Mouse (Mus musculus) forebrain, embryonic 14.5 days (tissue): ENCODE measurements around the gene Sema3e. TPM values are rescaled to one million over a fixed set of nuclear protein-coding genes. Genes with fewer than 3 reads are reported as not detected.

Source experiments
- ATAC-seq: fragments of 200-750 bp; cut with Nextera tagmentation; 2 replicates; pipeline ENCODE4 v1.8.0; 2017; ENCODE audit warnings: mild to moderate bottlenecking, moderate library complexity
- DNase-seq: peaks from one replicate; pipeline ENCODE4 v3.0.0-alpha.2; 2015; ENCODE audit warnings: low spot score
- H3K27ac ChIP-seq: fragments of 300-500 bp; sonication (generic); 2 replicates; pipeline ENCODE4 v1.5.1; 2014; ENCODE audit warnings: low read depth, mild to moderate bottlenecking, control low read depth, low read length, moderate library complexity
- H3K27me3 ChIP-seq: fragments of 300-500 bp; sonication (generic); replicated peaks from 2 replicates; pipeline ENCODE4 v1.6.1; 2014; ENCODE audit warnings: low read length, control low read depth, mixed read lengths; ENCODE audit not compliant: control insufficient read depth, insufficient read depth
- H3K36me3 ChIP-seq: fragments of 300-500 bp; sonication (generic); 2 replicates; pipeline ENCODE4 v1.6.1; 2014; ENCODE audit warnings: low read length, control low read depth; ENCODE audit not compliant: control insufficient read depth, insufficient read depth
- H3K4me1 ChIP-seq: fragments of 300-500 bp; sonication (generic); 2 replicates; pipeline ENCODE4 v1.6.1; 2014; ENCODE audit warnings: antibody characterized with exemption, low read length, control low read depth; ENCODE audit not compliant: control insufficient read depth, insufficient read depth
- H3K4me2 ChIP-seq: fragments of 300-500 bp; sonication (generic); 2 replicates; pipeline ENCODE4 v1.6.1; 2014; ENCODE audit warnings: mild to moderate bottlenecking, control low read depth, low read length
- H3K4me3 ChIP-seq: fragments of 300-500 bp; sonication (generic); 2 replicates; pipeline ENCODE4 v1.5.1; 2014; ENCODE audit warnings: low read depth, low read length, control low read depth
- H3K9ac ChIP-seq: fragments of 300-500 bp; sonication (generic); 2 replicates; pipeline ENCODE4 v1.6.1; 2014; ENCODE audit warnings: mild to moderate bottlenecking, low read length, control low read depth, moderate library complexity
- H3K9me3 ChIP-seq: fragments of 300-500 bp; sonication (generic); replicated peaks from 2 replicates; pipeline ENCODE4 v1.6.1; 2016; ENCODE audit warnings: low read length, control low read depth, mixed read lengths; ENCODE audit not compliant: control insufficient read depth
- WGBS: fragments of 180-500 bp; shearing (Covaris S2); extraction: QIAGEN DNeasy Blood & Tissue Kit; methylation state at CpG from one replicate; pipeline ENCODE4 v1.1.7; 2014; 5-methylcytosine and 5-hydroxymethylcytosine counted together
- polyA plus RNA-seq: library from polyadenylated mRNA; unstranded; fragments of >200 nt; fragmentation: Nextera tagmentation; extraction: Ambion mirVana; gene quantifications from 2 replicates; pipeline ENCODE4 v1.2.1, GENCODE M21; 2014

Sema3e gene
- polyA plus RNA-seq, 1 experiment from 2014 or later = 1.8 TPM

- Histone ChIP-seq H3K4me3 (no peak overlapping the region), H3K36me3 (no peaks in the 10 kb centered on the region), H3K9me3 (no peaks in the 10 kb centered on the region), H3K9ac (no peak overlapping the region), H3K27ac (no peak overlapping the region), H3K4me2 (no peak overlapping the region), H3K27me3 (no peaks in the 10 kb centered on the region), H3K4me1 (no peaks in the 10 kb centered on the region)
- WGBS = 86% methylated on average over 1 of the region's 1 CpGs
- DNase-seq (no peak), ATAC-seq (no peak)
Observed at GRCm38 (mm10) chr5:14096196-14096595, 71.1 kb downstream of the Sema3e start.

GRCm38 (mm10) chr5:14098677-14099076 is 73.6 kb downstream of the Sema3e start:
- ATAC-seq = no peak
- Histone ChIP-seq H3K4me1 (no peaks in the 10 kb centered on the region), H3K9ac (no peak overlapping the region), H3K27ac (no peak overlapping the region), H3K4me2 (no peak overlapping the region), H3K9me3 (no peaks in the 10 kb centered on the region), H3K36me3 (no peaks in the 10 kb centered on the region), H3K4me3 (no peak overlapping the region), H3K27me3 (no peaks in the 10 kb centered on the region)
- 97% methylated on average over 3 of the region's 3 CpGs for WGBS
- DNase-seq = no peak

GRCm38 (mm10) chr5:14107365-14107764 is 82.3 kb downstream of the Sema3e start:
- H3K9ac ChIP-seq = no peak overlapping the region
- no peaks in the 10 kb centered on the region for H3K9me3 ChIP-seq
- ATAC-seq = no peak
- no peak overlapping the region for H3K27ac ChIP-seq
- H3K27me3 ChIP-seq = no peaks in the 10 kb centered on the region
- H3K4me3 ChIP-seq = no peak overlapping the region
- no peak for DNase-seq
- 68% methylated on average over 4 of the region's 4 CpGs for WGBS
- H3K4me1 ChIP-seq = no peaks in the 10 kb centered on the region
- no peaks in the 10 kb centered on the region for H3K36me3 ChIP-seq
- no peak overlapping the region for H3K4me2 ChIP-seq

GRCm38 (mm10) chr5:14109001-14109400 is 83.9 kb downstream of the Sema3e start:
- DNase-seq = no peak
- Histone ChIP-seq H3K4me1 (no peaks in the 10 kb centered on the region), H3K36me3 (no peaks in the 10 kb centered on the region), H3K4me2 (no peak overlapping the region), H3K9ac (no peak overlapping the region), H3K4me3 (no peak overlapping the region), H3K27ac (no peak overlapping the region), H3K27me3 (no peaks in the 10 kb centered on the region), H3K9me3 (no peaks in the 10 kb centered on the region)
- ATAC-seq = no peak
- 82% methylated on average over 4 of the region's 4 CpGs for WGBS

- H3K4me2 ChIP-seq = no peak overlapping the region
Observed at GRCm38 (mm10) chr5:14111401-14111800, 86.3 kb downstream of the Sema3e start.

GRCm38 (mm10) chr5:14121902-14122301 is 96.8 kb downstream of the Sema3e start:
- no peak overlapping the region for H3K4me3 ChIP-seq
- peak; percentile 62; the same call in 1 of the 2 replicates for ATAC-seq
- H3K4me2 ChIP-seq = no peak overlapping the region
- no peak overlapping the region for H3K9ac ChIP-seq
- no peaks in the 10 kb centered on the region for H3K27me3 ChIP-seq
- peaks cover 4% of the 10 kb centered on the region for H3K4me1 ChIP-seq
- H3K36me3 ChIP-seq = no peaks in the 10 kb centered on the region
- H3K27ac ChIP-seq = no peak overlapping the region
- H3K9me3 ChIP-seq = no peaks in the 10 kb centered on the region
- DNase-seq = peak; percentile 67
- WGBS = 23% methylated on average over 5 of the region's 5 CpGs

More at GRCm38 (mm10) chr5:14111401-14111800, 86.3 kb downstream of the Sema3e start:
- no peak for ATAC-seq
- no peaks in the 10 kb centered on the region for H3K36me3 ChIP-seq
- H3K27ac ChIP-seq = no peak overlapping the region
- DNase-seq = no peak
- no peaks in the 10 kb centered on the region for H3K4me1 ChIP-seq
- H3K9me3 ChIP-seq = no peaks in the 10 kb centered on the region
- no peaks in the 10 kb centered on the region for H3K27me3 ChIP-seq
- 82% methylated on average over 4 of the region's 4 CpGs for WGBS
- H3K4me3 ChIP-seq = no peak overlapping the region
- H3K9ac ChIP-seq = no peak overlapping the region

- Histone ChIP-seq H3K4me1 (peaks cover 4% of the 10 kb centered on the region), H3K9me3 (no peaks in the 10 kb centered on the region), H3K4me2 (no peak overlapping the region), H3K4me3 (no peak overlapping the region), H3K9ac (no peak overlapping the region), H3K27ac (no peak overlapping the region), H3K27me3 (no peaks in the 10 kb centered on the region), H3K36me3 (no peaks in the 10 kb centered on the region)
- ATAC-seq = no peak
- 70% methylated on average over 1 of the region's 1 CpGs for WGBS
- DNase-seq = no peak
Observed at GRCm38 (mm10) chr5:14126591-14126990, 101.5 kb downstream of the Sema3e start.

GRCm38 (mm10) chr5:14135929-14136328 is 110.9 kb downstream of the Sema3e start:
- H3K4me3 ChIP-seq = no peak overlapping the region
- no peak overlapping the region for H3K9ac ChIP-seq
- H3K27ac ChIP-seq = no peak overlapping the region
- peaks cover 4% of the 10 kb centered on the region; the same call in 1 of the 2 replicates for H3K4me1 ChIP-seq
- DNase-seq (peak; percentile 13), ATAC-seq (no peak)
- H3K27me3 ChIP-seq = no peaks in the 10 kb centered on the region
- H3K9me3 ChIP-seq = no peaks in the 10 kb centered on the region
- H3K36me3 ChIP-seq = no peaks in the 10 kb centered on the region
- 16% methylated on average over 8 of the region's 8 CpGs for WGBS
- H3K4me2 ChIP-seq = no peak overlapping the region

- no peak overlapping the region for H3K9ac ChIP-seq
- ATAC-seq (no peak), DNase-seq (no peak)
- WGBS = 63% methylated on average over 1 of the region's 1 CpGs
- H3K4me2 ChIP-seq = no peak overlapping the region
- H3K4me3 ChIP-seq = no peak overlapping the region
- H3K4me1 ChIP-seq = peaks cover 4% of the 10 kb centered on the region; the same call in 1 of the 2 replicates
- H3K27ac ChIP-seq = no peak overlapping the region
- no peaks in the 10 kb centered on the region for H3K27me3 ChIP-seq
- H3K9me3 ChIP-seq = no peaks in the 10 kb centered on the region
- H3K36me3 ChIP-seq = no peaks in the 10 kb centered on the region
Observed at GRCm38 (mm10) chr5:14138725-14139124, 113.6 kb downstream of the Sema3e start.
